Mouse (Mus musculus): ENCODE measurements around the gene Plce1. TPM values are rescaled to one million over a fixed set of nuclear protein-coding genes. Genes with fewer than 3 reads are reported as not detected.

Gene Plce1
- total RNA-seq, 2 experiments from 2014 or later, result not detected

DNA sequence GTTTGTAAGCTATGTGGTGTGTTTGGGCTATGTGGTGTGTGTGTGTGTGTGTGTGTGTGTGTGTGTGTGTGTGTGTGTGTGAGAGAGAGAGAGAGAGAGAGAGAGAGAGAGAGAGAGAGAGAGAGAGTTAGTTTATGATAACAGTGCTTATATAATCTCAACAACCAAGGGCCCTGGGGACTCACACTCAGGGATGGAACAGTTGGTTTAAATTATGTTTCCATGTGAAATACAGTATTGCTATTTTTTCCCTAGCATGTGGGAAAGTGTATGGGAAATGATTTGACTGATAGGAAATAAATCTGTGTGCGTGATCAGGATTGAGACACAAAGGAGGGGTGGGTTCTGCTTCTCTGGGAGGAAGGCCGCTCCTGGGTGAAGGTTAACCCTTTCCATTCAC is 212.4 kb downstream of the Plce1 start:
- ATAC-seq (replicated peaks; ENCODE audit: low FRiP score, low TSS enrichment, poor library complexity, severe bottlenecking), result no peak

DNA sequence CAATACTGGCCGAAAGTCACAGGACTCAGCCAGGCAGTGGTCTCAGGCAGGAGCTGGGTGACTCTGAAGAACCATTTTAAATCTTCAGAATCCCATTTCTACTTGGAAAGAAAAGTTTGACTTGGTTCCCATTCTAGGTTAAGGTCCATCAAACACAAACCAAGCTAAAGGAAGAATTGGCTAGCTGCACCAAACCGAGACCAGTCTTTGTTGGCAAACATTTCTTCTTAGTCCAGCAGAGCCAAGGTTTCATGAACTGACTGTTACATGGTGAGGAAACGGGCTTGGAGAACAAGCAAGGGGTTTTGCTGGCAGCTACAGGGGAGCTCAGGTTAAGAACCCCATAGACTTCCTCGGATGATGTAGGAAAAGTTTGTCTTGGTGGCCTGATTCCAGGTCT is 212.9 kb downstream of the Plce1 start:
- ATAC-seq (replicated peaks; ENCODE audit: low FRiP score, low TSS enrichment, poor library complexity, severe bottlenecking), result no peak

DNA sequence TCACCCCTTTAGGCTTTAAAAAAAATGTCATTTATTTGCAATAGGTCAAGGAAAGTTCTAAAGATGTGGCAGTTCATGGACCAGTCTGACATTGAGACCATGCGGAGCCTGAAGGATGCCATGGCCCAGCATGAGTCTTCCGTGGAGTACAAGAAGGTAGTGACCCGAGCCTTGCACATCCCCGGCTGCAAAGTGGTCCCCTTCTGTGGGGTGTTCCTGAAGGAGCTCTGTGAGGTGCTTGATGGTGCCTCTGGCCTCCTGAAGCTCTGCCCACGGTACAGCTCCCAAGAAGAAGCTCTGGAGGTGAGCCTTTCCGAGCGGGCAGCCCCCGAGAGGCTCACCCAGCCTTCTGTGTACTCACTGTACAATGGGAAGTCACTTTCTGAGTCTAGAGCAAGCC is 220.9 kb downstream of the Plce1 start:
- no peak for ATAC-seq (replicated peaks; ENCODE audit: low FRiP score, low TSS enrichment, poor library complexity, severe bottlenecking)

DNA sequence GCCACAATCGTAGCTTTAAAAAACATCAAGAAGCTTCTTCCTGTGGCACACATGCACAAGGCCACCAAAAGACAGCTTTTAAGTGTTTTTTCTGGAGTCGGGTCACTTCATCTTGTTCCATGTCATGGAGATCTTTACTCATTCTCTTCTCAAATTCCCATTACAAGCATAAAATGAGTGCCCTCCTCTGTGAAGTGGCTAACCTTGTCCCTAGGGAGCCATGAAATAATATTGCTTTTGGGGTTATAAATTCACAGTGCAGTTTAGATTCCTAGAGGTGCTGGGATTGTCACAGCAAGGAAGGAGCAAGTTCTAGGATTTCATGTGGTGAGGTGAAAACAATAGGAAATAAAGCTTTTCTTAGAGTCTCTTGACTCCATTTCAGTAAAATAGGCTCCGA is 223.8 kb downstream of the Plce1 start:
- no peak for ATAC-seq (replicated peaks; ENCODE audit: low FRiP score, low TSS enrichment, poor library complexity, severe bottlenecking)

DNA sequence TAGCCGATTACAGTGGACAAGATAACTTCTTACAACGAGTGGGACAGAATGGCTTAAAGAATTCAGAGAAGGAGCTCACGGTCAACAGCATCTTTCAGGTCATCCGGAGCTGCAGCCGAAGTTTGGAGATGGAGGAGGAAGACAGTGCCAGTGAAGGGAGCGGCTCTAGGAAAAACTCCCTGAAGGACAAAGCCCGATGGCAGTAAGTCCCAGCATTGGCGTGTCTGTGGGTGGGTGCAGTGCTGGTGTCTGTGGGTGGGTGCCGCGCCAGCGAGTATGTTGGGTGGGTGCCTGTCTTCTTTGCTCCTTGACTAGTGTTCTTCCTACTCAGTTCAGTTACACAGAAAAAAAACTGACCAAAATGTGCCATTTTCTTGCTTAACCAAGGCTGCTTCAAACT is 224.3 kb downstream of the Plce1 start:
- ATAC-seq (replicated peaks; ENCODE audit: low FRiP score, low TSS enrichment, poor library complexity, severe bottlenecking), result no peak

DNA sequence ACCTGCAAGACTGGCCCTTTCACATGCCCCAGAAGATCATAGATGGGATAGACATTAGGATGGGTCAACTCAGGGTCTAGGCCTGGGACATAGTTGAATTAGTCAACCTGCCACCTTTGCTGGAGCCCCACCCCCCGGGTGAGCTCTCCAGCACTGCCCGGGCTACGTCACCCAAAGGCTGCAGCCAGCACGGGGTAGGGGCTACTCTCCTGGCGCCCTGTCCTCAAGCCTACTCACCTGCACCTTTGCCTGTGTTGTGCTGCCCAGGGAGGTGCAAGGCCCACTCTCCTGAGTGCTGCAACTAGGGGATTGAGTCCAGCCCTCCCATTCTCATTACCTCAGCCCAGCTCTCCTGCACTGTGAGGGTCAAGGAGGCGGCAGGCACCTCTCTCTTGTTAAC is 225.5 kb downstream of the Plce1 start:
- ATAC-seq (replicated peaks; ENCODE audit: low FRiP score, low TSS enrichment, poor library complexity, severe bottlenecking), result no peak

DNA sequence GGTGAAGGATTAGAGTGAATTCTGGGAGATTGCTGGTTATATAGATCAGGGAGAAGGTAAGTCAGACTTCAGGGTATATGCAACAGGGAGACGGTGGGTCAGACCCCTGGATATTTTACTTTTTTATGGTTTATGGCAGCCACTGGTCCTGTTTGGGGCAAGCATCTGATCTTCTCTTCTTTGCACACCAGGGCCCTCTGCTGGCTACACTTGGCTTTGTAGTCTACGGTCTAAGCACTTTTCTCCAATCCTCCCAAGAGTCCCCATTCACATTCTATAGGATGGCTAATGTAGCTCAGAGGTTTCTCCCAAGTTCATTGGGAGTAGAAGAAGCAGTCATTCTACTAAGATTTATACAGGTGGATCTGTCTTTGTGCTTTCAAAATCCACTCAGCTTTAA is 228.5 kb downstream of the Plce1 start:
- no peak for ATAC-seq (replicated peaks; ENCODE audit: low FRiP score, low TSS enrichment, poor library complexity, severe bottlenecking)

DNA sequence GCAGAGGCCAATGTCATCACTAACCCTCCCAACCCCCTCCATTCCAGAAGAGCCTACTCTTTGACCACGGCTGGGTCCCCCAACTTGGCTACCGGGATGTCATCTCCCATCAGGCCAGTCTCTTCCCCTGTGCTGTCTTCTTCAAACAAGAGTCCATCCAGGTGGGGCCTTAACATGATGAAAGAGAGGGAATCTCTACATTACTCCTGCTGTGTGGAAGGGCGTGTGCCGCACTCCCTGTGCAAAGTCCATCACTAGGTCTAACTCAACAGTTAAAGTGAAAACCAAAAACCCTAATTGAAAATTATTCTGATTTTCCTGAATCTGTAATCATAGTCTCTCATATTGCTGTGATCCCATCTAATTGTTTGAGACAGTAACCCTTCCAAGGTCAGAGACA is 240.9 kb downstream of the Plce1 start:
- ATAC-seq (replicated peaks; ENCODE audit: low FRiP score, low TSS enrichment, poor library complexity, severe bottlenecking), result no peak

DNA sequence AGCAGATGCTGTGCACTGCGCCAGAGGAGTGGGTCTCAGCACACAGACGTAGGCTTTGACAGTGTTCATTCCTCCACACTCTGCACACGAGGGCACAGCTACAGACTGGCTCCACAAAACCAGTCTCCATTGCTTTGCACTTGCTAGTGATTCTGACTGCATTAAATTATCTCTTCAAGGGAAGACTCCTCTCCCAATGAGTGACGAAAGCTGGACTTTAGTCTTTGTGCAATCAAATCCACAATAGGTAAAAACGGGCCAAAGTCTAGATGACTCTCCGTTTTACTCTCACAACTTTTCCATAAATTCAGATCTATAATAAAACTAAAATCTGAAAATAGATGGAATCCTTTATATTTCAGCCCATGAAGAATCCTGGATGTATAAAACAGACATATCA is 242.1 kb downstream of the Plce1 start:
- ATAC-seq (replicated peaks; ENCODE audit: low FRiP score, low TSS enrichment, poor library complexity, severe bottlenecking), result no peak

DNA sequence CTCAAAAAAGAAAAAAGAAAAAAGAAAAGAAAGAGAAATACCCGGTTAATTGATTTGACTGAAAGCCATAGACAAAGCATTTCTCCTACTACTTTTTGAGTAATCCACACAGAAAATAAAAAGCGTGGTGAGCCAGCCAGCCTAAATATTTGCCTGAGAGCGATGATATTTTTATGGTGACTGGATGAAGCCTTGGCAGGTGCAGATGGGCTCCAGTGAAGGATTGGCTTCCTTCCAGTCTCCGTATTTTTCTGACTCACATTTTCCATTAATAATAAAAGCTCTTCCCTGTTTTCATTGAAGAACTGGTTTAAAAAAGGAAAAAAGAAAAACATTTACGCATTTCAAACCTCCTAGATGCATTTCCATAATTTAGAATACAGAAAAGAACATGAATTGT is 243.1 kb downstream of the Plce1 start:
- ATAC-seq (replicated peaks; ENCODE audit: low FRiP score, low TSS enrichment, poor library complexity, severe bottlenecking), result no peak

DNA sequence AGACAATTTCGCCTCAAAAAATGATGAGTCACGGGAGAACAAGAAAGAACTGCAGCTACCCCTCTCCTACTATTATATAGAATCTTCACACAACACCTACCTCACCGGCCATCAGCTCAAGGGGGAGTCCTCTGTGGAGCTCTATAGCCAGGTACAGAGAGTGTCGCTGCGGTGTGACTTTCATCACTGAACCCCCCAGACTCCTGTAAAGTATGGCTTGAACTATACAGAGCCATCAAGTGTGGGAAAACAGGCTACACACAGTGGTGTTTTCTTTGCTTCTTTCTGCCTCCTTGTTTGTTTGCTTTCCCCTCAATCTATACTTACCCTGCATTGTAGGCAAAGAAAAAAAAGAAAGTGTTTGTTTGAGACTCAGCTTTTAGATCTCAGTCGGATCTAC is 247.9 kb downstream of the Plce1 start:
- no peak for ATAC-seq (replicated peaks; ENCODE audit: low FRiP score, low TSS enrichment, poor library complexity, severe bottlenecking)

DNA sequence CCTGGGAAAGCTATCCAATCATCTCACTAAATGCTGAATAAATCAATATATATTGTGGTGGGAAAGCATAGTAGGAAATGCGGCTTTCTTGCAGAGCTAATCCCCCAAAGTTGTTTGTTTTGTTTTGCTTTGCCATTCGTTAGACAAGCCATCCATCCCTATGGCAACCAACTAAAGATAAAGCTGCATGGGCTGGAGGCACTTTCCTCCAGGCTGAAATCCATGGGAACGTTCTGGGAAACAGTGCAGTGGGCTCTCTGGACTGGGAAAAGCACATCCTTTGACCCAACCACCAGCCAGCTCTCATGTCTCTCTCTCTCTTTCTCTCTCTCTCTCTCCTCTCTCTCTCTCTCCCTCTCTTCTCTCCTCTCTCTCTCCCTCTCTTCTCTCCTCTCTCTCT is 248.4 kb downstream of the Plce1 start:
- no peak for ATAC-seq (replicated peaks; ENCODE audit: low FRiP score, low TSS enrichment, poor library complexity, severe bottlenecking)

DNA sequence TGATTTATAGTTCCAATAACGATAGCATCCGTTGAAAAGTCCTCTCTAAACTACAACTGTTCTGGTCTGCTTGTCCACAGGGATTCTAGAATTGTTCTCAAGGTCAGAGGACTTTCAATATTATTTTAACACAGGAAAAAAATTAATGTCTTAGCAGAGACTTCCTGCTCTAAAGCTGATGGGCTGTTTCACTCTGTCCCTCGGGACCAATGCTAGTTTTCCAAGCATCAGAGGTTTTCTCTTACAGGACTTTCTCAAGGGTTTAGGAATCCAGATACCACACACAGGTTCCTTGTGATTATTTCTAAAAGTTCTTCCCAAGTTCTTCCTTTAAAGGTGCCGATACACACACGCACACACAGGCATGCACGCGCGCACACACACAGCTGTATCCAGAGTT is 263.6 kb downstream of the Plce1 start:
- ATAC-seq (replicated peaks; ENCODE audit: low FRiP score, low TSS enrichment, poor library complexity, severe bottlenecking), result no peak

DNA sequence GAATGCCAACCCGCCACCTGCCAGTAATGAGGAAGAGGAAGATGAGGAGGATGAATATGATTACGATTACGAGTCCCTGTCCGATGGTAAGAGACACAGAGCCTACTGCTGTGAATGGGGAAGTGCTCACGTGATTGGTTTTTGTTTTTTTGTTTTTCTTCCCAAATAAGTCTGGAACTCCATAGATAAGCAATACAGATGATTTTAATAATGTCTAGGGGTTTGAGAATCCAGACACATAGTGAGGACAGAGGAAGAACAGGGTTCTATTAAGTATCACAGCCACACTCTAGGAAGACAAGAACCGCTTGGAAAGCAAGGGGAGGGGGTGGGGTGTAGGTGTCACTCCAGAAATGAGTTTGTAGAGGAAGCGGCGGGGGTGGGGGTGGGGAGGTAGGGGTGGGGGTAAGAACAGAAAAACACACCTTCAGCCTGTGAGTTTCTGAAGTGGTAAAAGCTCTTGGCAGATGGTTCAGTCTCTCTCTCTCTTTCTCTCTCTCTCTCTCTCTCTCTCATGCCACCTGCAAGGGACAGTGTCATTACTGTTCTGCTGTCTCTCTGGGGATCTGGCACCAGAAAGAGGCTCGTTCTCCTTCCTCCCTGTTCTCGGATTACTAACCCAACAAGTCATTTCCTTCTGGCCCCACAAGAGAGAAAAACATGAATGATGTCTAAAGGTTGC is 265.0 kb downstream of the Plce1 start:
- no peak for ATAC-seq (replicated peaks; ENCODE audit: low FRiP score, low TSS enrichment, poor library complexity, severe bottlenecking)

DNA sequence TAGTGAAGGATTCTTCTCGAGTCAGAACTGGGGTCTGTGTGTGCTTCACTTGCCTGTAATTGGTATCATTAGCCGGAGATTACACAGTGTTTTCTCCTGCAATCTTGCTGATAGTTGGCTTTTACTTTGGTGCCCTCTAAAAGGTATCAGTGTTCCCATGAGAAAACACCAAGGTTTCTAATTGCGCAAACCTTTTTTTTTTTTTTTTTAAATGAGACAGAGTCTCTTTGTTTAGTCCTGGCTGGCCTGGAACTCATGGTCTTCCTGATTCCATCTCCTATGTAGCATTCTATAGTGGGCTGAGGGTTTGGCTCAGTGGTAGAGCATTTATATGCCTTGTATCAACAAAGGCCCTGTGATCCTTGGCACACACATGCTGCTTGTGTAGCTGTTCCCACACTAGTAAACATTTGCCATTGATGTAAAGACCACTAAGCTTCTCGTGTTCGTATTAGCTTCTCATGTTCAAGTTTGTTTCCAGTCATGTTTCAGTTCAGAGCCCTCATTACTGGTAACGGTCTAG is 265.6 kb downstream of the Plce1 start:
- no peak for ATAC-seq (replicated peaks; ENCODE audit: low FRiP score, low TSS enrichment, poor library complexity, severe bottlenecking)

DNA sequence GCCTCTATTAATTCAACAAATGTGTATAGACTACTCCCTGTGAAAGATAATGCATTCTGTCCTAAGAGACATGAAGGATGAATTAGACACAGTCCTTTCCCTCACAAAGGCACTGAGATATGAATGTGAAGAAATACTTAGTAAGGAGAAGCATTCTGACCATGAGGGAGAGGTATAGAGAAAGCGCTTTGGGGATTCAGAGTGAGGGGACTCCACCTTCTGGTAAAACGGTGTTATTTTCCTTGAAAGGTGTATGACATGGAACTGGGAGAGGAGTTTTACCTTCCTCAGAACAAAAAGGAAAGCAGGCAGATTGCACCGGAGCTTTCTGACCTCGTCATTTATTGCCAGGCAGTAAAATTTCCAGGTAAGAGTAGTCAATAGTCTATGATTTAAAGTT is 269.3 kb downstream of the Plce1 start:
- ATAC-seq (replicated peaks; ENCODE audit: low FRiP score, low TSS enrichment, poor library complexity, severe bottlenecking), result no peak

DNA sequence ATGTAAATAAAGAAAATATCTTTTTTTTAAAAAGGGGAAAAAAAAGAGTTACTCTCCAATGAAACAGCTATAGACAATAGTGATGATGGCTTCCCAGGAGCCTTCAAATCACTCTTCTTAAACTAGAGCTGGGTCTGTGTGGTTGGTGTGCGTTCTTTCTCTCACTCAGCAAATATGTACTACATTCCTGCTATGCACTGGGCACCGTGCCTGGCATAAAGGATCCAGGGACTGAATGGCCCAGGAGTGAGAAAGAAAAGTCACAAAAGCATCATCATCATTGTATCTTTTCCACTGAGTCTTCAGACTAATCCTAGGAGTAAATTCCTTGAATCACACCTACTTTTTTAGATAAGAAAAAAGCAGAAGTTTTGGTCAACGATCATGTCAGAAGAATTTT is 276.3 kb downstream of the Plce1 start:
- no peak for ATAC-seq (replicated peaks; ENCODE audit: low FRiP score, low TSS enrichment, poor library complexity, severe bottlenecking)

DNA sequence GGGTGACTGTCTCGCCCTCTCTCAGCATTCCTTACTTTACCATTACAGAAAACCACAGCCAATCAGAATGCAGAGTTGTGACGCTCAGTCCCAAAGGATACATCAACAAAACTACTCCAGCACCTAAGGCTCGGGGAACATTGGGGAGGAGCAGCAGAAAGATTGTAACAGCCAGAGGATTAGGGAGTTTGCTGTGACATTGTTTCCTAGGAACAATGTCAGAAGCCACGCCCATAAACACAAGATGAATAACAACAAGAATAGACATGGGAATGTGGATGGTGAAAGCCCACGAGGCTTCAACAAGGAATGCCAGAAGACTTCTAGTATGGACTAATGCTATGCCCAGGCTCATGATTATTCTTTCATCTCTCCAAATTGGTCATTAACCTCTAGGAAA is 277.1 kb downstream of the Plce1 start:
- ATAC-seq (replicated peaks; ENCODE audit: low FRiP score, low TSS enrichment, poor library complexity, severe bottlenecking), result no peak

DNA sequence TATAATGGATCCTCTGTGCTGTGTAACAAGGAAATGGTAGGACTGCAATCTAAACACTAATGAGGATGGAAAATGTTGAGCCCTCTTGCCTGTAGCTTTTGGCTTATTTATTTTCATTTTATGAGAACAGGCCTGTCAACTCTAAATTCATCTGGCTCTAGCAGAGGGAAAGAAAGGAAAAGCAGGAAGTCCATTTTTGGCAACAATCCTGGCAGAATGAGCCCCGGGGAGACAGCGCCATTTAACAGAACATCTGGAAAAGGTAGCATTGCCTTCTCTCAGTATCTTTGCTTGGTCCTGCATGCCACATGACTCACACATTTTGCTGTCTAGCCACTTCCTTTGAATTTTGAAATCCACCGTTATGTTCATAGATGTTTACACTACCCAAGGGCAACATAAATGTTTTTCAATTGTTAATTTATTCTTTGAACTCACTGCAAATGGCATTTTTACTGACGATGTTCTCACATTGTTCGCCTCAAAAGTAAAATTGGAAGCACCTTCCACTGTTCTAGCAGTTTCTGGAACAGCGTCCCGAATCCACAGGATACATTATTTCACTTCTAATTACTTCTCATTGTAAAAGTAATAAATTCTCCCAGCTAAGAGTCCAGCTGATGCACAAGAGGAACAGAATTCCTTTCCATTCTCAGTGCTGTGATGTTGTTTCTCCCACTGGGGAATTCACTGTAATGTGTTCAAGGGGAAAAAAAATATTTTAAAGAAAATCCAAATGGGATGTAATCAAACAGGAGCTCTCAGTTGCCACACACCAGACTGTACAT is 278.0 kb downstream of the Plce1 start:
- ATAC-seq (replicated peaks; ENCODE audit: low FRiP score, low TSS enrichment, poor library complexity, severe bottlenecking), result no peak

DNA sequence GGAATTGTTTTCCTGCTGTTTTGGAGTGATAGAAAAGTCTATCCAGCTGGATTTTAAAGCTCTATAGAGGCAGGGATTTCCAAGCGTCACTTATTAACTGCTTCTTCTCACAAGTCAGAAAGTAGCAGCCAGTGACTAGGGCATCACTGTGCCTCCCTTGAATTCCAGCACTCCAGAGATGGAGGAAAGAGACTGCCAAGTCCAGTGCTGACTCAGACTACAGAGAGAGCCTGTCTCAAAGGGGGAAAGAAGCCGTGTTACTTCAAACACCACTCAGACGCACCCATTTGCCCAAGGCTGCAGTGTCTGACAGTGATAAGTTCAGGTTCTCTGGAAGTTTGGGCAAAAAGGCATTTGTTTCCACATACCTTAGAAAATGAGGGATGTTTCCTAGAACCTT is 279.5 kb downstream of the Plce1 start:
- ATAC-seq (replicated peaks; ENCODE audit: low FRiP score, low TSS enrichment, poor library complexity, severe bottlenecking), result no peak

DNA sequence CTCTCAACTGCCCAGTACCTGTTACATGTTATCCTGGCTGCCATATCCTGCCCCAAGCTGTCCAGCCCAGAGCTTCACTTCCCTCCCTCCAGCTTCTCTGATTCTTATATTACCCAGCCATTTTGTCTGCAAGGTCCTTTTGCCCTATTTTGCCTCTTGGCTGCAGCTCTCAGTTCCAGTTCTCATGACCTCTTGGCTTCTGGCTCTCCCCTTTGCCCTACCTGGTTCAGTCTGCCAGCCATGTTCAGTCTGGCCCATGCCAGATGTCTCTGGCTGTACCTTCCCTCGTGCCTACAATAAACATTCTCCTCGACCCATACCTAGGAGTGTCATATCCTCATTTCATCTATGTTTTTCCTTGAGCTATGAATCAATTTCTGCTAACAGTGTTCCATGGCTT is 285.4 kb downstream of the Plce1 start:
- no peak for ATAC-seq (replicated peaks; ENCODE audit: low FRiP score, low TSS enrichment, poor library complexity, severe bottlenecking)
